Mouse (Mus musculus): Measurements from ENCODE around the gene Fbxo48. TPM values are rescaled to one million over a fixed set of nuclear protein-coding genes. Genes with fewer than 3 reads are reported as not detected.

The Fbxo48 gene
- polyA plus RNA-seq, 1 experiment from 2014 or later, result 1.2 TPM

DNA sequence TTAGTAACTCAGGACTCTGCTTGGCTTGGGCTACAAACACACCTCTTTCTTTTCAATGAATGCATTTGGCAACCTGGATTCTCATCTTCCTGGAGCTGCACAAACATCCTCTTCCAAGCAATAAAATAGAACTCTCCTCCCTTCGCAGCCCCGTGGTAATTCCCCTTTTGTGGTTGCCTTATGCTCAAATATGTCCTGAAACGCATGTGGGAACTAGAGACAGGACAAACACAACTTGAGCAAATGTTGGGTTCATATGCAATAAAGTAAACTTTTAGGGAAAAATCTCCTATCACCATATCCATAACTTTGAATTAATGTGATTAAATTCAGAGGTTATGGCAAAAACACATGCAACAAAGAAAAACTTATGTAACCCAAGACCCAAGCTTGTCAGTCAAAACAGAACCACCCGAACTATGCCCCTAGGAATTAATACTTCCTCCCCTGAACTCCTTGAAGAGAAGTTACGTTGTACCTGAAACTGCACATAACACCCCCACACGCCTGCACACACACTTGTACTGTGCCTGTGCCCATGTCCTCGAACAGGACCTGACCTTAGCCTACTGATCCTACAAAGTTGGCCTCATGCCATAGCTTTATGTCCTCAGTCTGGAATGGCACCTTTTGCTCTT lies 35.5 kb downstream of the Fbxo48 start:
- Histone ChIP-seq H3K4me3 (replicated peaks; ENCODE audit: low read length) (no peak overlapping the region), H3K9me3 (replicated peaks; ENCODE audit: control insufficient read depth, low read length) (no peaks in the 10 kb centered on the region), H3K27ac (ENCODE audit: low read length) (no peak overlapping the region), H3K4me1 (ENCODE audit: control insufficient read depth, insufficient read depth, low read length) (no peaks in the 10 kb centered on the region), H3K9ac (ENCODE audit: low read length) (no peak overlapping the region), H3K4me2 (ENCODE audit: low read depth, low read length) (no peak overlapping the region), H3K27me3 (ENCODE audit: control insufficient read depth, insufficient read depth, low read length) (no peaks in the 10 kb centered on the region), H3K36me3 (ENCODE audit: control insufficient read depth, insufficient read depth, low read length) (no peaks in the 10 kb centered on the region)
- WGBS, result 72% methylated on average over 7 of the region's 7 CpGs
- no peak for ATAC-seq (ENCODE audit: insufficient read depth, low FRiP score)

DNA sequence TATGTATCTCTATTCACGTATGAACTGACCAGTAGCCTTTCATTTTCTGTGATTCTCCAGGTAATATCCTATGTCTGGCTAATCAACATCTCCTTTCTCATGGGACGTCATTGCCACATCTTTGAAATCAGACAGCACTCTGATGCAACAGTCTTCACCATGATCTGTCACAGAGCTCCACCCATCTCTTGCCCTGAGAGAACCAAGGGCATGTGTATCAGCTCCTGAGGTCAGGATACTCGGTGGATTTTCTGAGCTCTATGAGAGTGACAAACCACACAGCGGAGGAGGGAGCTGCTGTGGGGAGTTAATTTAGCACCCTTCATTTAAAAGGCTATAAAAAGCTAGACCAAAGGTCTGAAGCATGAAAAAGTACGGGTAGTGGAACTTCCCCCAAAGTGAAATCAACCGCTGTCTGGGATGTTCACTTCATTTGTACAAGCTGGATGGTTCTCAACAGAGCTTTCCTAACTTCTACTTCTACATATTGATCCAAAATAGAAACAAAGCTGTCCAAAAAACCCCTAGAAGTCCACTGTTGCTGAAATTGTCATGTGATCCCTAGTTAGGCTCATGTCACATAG lies 36.7 kb downstream of the Fbxo48 start:
- H3K27me3 ChIP-seq (ENCODE audit: control insufficient read depth, insufficient read depth, low read length), result no peaks in the 10 kb centered on the region
- H3K9ac ChIP-seq (ENCODE audit: low read length), result no peak overlapping the region
- WGBS, result 71% methylated on average over 6 of the region's 6 CpGs
- H3K36me3 ChIP-seq (ENCODE audit: control insufficient read depth, insufficient read depth, low read length), result no peaks in the 10 kb centered on the region
- no peak for ATAC-seq (ENCODE audit: insufficient read depth, low FRiP score)
- H3K4me3 ChIP-seq (replicated peaks; ENCODE audit: low read length), result no peak overlapping the region
- no peaks in the 10 kb centered on the region for H3K4me1 ChIP-seq (ENCODE audit: control insufficient read depth, insufficient read depth, low read length)
- no peak overlapping the region for H3K4me2 ChIP-seq (ENCODE audit: low read depth, low read length)
- no peaks in the 10 kb centered on the region for H3K9me3 ChIP-seq (replicated peaks; ENCODE audit: control insufficient read depth, low read length)
- H3K27ac ChIP-seq (ENCODE audit: low read length), result no peak overlapping the region

DNA sequence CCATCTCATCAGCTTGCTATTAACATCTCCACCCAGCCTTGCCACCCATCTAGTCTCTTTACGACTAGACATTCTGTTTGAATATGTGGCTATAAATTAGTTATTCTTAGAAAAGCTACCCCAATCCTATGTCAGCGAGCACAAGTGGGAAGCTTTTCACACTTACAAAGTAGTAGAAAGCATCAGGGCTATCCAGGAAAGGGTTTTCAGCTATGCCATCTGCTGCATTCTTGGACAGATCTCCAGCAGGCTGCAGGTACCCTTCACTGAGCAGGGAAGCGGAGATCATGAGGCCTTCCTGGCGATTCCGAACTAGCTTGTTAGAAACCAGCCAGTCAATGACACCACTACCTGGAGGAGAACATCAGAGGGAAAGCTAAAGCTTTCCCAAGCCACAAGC lies 38.7 kb downstream of the Fbxo48 start:
- WGBS, result 88% methylated on average over 5 of the region's 5 CpGs
- H3K9me3 ChIP-seq (replicated peaks; ENCODE audit: control insufficient read depth, low read length), result no peaks in the 10 kb centered on the region
- no peak for ATAC-seq (ENCODE audit: insufficient read depth, low FRiP score)
- no peaks in the 10 kb centered on the region for H3K27me3 ChIP-seq (ENCODE audit: control insufficient read depth, insufficient read depth, low read length)
- no peak overlapping the region for H3K4me3 ChIP-seq (replicated peaks; ENCODE audit: low read length)
- H3K9ac ChIP-seq (ENCODE audit: low read length), result no peak overlapping the region
- no peaks in the 10 kb centered on the region for H3K36me3 ChIP-seq (ENCODE audit: control insufficient read depth, insufficient read depth, low read length)
- H3K4me1 ChIP-seq (ENCODE audit: control insufficient read depth, insufficient read depth, low read length), result no peaks in the 10 kb centered on the region
- H3K27ac ChIP-seq (ENCODE audit: low read length), result no peak overlapping the region
- H3K4me2 ChIP-seq (ENCODE audit: low read depth, low read length), result no peak overlapping the region

DNA sequence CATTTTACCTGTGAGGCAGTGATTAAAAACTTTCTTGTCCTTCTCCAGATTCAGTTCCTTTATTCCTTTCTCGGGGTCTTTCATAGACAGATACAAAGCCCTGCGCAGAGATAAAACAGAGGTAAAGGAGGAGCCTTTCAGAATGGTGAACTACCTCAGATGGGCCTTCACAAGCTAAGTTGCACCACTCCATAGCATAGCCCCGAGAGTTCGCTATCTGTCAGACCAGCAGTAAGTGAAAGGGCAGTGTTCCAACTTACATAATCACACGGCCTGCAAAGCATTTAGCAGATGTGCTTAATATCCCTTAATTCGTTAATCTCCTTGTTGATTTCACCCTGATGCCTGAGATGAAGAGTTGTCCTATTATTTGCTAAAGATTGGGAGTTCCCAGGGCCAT lies 41.7 kb downstream of the Fbxo48 start:
- Histone ChIP-seq H3K36me3 (ENCODE audit: control insufficient read depth, insufficient read depth, low read length) (no peaks in the 10 kb centered on the region), H3K4me1 (ENCODE audit: control insufficient read depth, insufficient read depth, low read length) (no peaks in the 10 kb centered on the region), H3K27ac (ENCODE audit: low read length) (no peak overlapping the region), H3K4me3 (replicated peaks; ENCODE audit: low read length) (no peak overlapping the region), H3K27me3 (ENCODE audit: control insufficient read depth, insufficient read depth, low read length) (no peaks in the 10 kb centered on the region), H3K9ac (ENCODE audit: low read length) (no peak overlapping the region), H3K9me3 (replicated peaks; ENCODE audit: control insufficient read depth, low read length) (no peaks in the 10 kb centered on the region), H3K4me2 (ENCODE audit: low read depth, low read length) (no peak overlapping the region)
- no peak for ATAC-seq (ENCODE audit: insufficient read depth, low FRiP score)
- 74% methylated on average over 6 of the region's 6 CpGs for WGBS

DNA sequence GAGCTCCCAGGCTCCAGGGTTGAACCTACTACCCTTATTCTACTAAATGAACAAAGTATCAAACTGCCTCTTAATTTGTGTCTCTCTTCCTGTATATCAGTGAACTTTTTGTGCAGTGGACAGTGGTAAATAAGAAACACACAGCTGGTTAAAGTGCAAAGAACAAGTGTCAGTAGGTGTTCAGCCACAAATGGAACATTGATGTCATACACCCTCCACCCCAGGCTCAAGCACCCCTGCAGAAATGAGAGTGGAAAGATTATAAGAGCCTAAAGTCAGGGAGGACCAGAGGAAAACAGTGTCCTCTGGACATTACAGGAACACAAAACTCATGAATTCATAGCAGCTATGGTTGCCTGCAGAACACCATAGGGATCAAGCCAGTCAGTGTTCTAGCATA lies 45.6 kb downstream of the Fbxo48 start:
- Histone ChIP-seq H3K27ac (ENCODE audit: low read length) (no peak overlapping the region), H3K36me3 (ENCODE audit: control insufficient read depth, insufficient read depth, low read length) (no peaks in the 10 kb centered on the region), H3K9me3 (replicated peaks; ENCODE audit: control insufficient read depth, low read length) (no peaks in the 10 kb centered on the region), H3K4me3 (replicated peaks; ENCODE audit: low read length) (no peak overlapping the region), H3K9ac (ENCODE audit: low read length) (no peak overlapping the region), H3K4me2 (ENCODE audit: low read depth, low read length) (no peak overlapping the region), H3K4me1 (ENCODE audit: control insufficient read depth, insufficient read depth, low read length) (no peaks in the 10 kb centered on the region), H3K27me3 (ENCODE audit: control insufficient read depth, insufficient read depth, low read length) (no peaks in the 10 kb centered on the region)
- no peak for ATAC-seq (ENCODE audit: insufficient read depth, low FRiP score)

DNA sequence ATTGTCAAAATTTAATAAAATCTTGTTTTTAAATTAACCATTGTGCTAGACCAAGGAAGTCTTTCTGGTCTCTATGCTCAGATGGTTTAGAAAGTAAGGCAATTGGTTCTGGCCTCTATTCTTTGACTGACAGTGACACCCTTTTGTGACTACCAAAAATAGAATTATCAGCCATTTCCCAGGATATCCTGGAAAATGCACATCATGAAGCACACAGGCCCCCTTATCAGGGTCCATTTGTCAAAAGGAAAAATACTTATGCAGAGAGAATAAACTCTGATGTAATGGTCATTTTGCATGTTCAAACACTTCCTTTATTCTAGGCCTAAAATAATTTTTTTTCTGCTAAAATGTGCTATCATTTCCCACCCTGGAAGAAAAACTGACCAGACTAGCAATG lies 46.3 kb downstream of the Fbxo48 start:
- H3K9ac ChIP-seq (ENCODE audit: low read length), result no peak overlapping the region
- H3K27me3 ChIP-seq (ENCODE audit: control insufficient read depth, insufficient read depth, low read length), result no peaks in the 10 kb centered on the region
- no peak overlapping the region for H3K4me3 ChIP-seq (replicated peaks; ENCODE audit: low read length)
- no peak for ATAC-seq (ENCODE audit: insufficient read depth, low FRiP score)
- no peaks in the 10 kb centered on the region for H3K9me3 ChIP-seq (replicated peaks; ENCODE audit: control insufficient read depth, low read length)
- no peaks in the 10 kb centered on the region for H3K4me1 ChIP-seq (ENCODE audit: control insufficient read depth, insufficient read depth, low read length)
- H3K4me2 ChIP-seq (ENCODE audit: low read depth, low read length), result no peak overlapping the region
- no peaks in the 10 kb centered on the region for H3K36me3 ChIP-seq (ENCODE audit: control insufficient read depth, insufficient read depth, low read length)
- H3K27ac ChIP-seq (ENCODE audit: low read length), result no peak overlapping the region

DNA sequence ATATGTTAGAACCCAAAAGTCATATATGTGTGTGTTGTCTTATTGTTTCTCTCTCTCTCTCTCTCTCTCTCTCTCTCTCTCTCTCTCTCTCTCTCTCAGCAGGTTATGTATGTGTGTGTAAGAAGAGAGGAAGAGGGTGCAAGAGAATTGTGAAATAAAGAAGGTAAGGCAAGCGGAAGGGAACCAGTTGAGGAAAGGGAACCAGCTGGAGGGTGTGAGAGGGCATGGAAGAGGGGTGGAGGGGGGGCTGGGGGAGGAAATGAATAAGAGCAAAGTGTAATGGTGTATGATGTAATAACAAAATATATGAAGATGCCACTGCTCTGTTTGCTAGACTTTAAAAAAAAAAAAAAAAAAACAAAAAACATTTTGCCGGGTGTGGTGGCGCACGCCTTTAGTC lies 48.2 kb downstream of the Fbxo48 start:
- Histone ChIP-seq H3K9ac (ENCODE audit: low read length) (no peak overlapping the region), H3K9me3 (replicated peaks; ENCODE audit: control insufficient read depth, low read length) (no peaks in the 10 kb centered on the region), H3K27ac (ENCODE audit: low read length) (no peak overlapping the region), H3K36me3 (ENCODE audit: control insufficient read depth, insufficient read depth, low read length) (no peaks in the 10 kb centered on the region), H3K4me2 (ENCODE audit: low read depth, low read length) (no peak overlapping the region), H3K27me3 (ENCODE audit: control insufficient read depth, insufficient read depth, low read length) (no peaks in the 10 kb centered on the region), H3K4me3 (replicated peaks; ENCODE audit: low read length) (no peak overlapping the region), H3K4me1 (ENCODE audit: control insufficient read depth, insufficient read depth, low read length) (no peaks in the 10 kb centered on the region)
- no peak for ATAC-seq (ENCODE audit: insufficient read depth, low FRiP score)
- 92% methylated on average over 4 of the region's 4 CpGs for WGBS

DNA sequence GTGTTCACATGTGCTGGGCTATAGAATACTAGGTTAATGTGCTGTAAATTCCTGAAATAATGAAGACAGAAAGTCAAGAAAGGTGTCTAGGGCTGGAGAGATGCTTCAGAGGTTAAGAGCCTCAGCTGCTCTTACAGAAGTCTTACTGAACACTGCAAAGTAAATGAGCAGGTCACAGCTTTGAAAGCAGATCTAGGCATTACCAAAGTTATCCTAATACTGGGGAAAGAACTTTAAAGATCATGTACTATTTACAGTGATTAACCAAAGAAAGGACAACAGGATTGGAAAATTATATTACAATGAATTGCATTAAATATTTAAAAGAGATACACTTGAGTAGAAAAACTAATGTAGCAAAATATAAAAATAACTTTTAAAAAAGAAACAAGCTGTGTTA lies 48.8 kb downstream of the Fbxo48 start:
- no peak for ATAC-seq (ENCODE audit: insufficient read depth, low FRiP score)
- Histone ChIP-seq H3K9me3 (replicated peaks; ENCODE audit: control insufficient read depth, low read length) (no peaks in the 10 kb centered on the region), H3K4me1 (ENCODE audit: control insufficient read depth, insufficient read depth, low read length) (no peaks in the 10 kb centered on the region), H3K4me2 (ENCODE audit: low read depth, low read length) (no peak overlapping the region), H3K27ac (ENCODE audit: low read length) (no peak overlapping the region), H3K4me3 (replicated peaks; ENCODE audit: low read length) (no peak overlapping the region), H3K9ac (ENCODE audit: low read length) (no peak overlapping the region), H3K36me3 (ENCODE audit: control insufficient read depth, insufficient read depth, low read length) (no peaks in the 10 kb centered on the region), H3K27me3 (ENCODE audit: control insufficient read depth, insufficient read depth, low read length) (no peaks in the 10 kb centered on the region)

DNA sequence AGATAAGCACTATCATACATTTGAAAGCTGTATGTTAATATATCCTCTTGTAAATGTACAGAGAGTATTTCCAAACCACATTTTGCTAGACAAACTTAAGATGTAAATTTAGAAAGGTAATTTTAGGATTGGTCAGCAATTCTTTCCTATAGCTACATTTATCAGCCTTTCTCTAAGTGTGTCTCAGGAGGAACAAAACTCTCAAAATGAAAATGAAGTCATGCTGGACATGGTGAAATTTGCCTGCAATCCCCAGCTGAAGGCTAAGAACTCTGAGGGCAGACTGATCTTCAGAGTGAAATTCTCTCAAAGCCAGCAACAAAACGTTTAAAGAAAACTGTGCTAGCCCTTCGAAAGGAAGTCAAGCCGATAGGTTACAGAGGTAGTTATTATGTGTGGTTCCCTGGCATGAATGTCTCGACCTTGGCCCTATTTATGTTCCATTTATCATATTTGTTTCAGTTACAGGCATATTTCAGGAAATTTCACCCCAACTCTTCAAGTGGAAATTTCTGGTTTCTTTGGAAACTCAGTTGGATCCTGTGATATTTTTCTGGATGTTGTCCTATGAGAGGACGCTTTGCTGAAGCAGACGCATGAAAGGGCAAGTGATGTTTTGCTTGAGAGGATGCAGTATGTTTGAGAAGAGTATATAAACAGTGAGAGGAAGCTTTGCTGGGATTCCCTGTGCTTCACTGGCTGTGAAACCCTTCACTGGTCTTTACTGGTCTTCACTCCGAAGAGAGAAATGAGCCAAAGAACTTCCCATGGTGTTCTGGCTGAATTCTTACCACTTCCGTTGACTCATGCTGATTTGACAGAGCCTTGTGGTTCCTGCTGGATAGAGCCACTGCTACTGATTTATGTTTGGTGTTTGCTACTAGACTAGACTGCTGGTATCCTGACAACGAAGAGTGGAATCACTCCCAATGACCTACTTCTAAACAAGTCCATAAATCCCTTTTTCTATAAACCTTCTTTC lies 49.5 kb downstream of the Fbxo48 start:
- Histone ChIP-seq H3K9ac (ENCODE audit: low read length) (no peak overlapping the region), H3K27ac (ENCODE audit: low read length) (no peak overlapping the region), H3K4me3 (replicated peaks; ENCODE audit: low read length) (no peak overlapping the region), H3K4me1 (ENCODE audit: control insufficient read depth, insufficient read depth, low read length) (no peaks in the 10 kb centered on the region), H3K9me3 (replicated peaks; ENCODE audit: control insufficient read depth, low read length) (no peaks in the 10 kb centered on the region), H3K36me3 (ENCODE audit: control insufficient read depth, insufficient read depth, low read length) (no peaks in the 10 kb centered on the region), H3K4me2 (ENCODE audit: low read depth, low read length) (no peak overlapping the region), H3K27me3 (ENCODE audit: control insufficient read depth, insufficient read depth, low read length) (no peaks in the 10 kb centered on the region)
- WGBS, result 64% methylated on average over 9 of the region's 9 CpGs
- no peak for ATAC-seq (ENCODE audit: insufficient read depth, low FRiP score)
